Mouse (Mus musculus): Measurements from ENCODE around the gene Rplp1. TPM values are rescaled to one million over a fixed set of nuclear protein-coding genes. Genes with fewer than 3 reads are reported as not detected.

The Rplp1 gene
- polyA plus RNA-seq, 2 experiments from 2014 or later: 3,627 to 3,817 TPM

DNA sequence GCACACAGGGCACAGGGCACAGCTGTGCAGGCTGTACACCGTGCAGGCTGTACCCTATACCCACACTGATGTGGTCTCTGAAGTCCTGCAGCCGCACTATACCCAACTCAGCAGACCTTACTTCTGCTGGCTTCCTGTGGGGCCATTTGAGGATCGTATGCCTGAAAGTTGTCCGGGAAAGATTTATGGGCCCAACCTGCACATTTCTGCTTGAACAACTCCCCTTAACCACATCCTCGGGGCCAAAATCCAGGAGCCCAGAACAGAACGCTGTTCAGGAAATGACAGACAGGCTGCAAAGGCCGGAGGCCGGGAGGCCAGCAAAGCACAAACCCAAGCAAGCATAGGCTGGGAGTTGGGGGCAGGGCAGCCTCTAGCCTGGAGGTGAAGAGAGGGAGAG lies 41.0 kb downstream of the Rplp1 start:
- no peak for ATAC-seq

DNA sequence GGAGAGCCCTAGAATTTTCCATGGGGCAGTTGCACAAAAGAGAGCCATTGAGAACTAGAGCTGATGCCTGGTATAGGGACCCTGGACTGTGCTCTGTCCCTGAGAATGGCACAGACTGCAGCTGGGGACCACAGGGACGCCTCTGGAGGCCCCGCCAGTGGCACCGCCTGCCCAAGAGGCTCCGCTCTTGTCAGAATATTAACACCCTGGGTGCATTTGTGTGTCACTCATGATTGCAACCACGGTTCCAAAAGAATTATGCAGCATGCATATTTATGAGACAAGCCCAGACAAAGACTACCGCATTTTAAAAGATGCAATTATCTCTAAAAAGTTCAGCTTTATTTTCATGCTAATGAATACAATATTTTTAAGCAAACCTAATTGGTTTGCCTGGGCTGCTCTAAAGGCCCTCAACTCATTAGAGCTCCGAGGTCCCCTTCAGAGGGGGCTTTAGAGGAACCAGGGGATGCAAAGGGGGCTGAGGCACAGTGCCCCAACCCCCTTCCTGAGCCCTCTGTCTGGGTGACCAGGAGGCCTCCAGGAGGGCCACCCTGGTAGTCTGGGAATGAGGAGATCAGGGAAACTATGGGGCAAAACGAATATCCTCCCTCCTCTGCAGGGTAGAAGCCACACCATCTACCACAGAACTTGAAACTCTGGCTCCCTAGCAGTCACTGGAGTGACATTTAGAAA lies 41.9 kb downstream of the Rplp1 start:
- ATAC-seq: no peak

DNA sequence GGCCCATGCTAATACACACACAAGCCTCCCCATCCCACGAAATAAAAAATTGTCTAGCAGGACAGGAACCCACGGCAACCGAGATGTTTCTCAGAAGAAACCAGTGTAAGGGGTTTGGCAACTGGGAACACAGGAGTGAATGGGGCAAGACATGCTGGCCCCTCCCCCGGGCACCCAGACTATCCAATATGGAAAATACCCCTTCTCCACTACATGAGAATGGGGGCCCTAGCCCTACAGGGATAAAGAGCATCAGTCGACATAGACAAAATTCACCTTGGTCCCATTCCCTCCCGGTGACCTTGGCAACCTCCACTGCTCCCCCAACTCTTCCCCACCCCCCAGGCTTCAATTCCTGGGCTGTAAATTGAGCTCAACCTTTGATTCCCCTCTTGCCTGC lies 42.5 kb downstream of the Rplp1 start:
- ATAC-seq: no peak

DNA sequence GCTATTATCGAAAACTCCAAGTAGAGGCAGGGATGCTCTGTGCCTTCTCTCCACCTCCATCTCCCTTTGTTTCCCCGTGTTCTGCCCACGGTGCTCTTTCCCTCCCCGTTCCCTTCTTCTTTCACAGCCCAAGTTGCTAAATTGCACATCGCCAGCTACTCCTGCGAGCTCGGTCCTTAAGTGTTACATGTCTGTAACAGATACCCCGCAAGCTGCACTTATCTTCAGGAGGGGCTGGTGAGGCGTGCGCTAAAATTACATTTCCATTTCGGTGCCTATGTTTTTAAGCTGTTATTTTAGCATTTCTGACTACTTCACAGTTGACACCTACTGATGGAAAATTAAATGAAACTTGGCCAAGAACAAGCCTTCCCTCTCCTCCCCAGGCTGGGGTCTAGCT lies 46.7 kb downstream of the Rplp1 start:
- no peak for ATAC-seq

Other genes with a start within 250 kb of the Rplp1 start
- 10 to 100 TPM; 29.4 to 40.1 TPM for gene Kif23, start 32.2 kb upstream of the Rplp1 start, polyA plus RNA-seq (2017; shearing (Covaris generic))
- gene Paqr5, start 112.3 kb upstream of the Rplp1 start, polyA plus RNA-seq (2017; shearing (Covaris generic)): under 1 TPM in 1 of 2 experiments, not detected in 1; 0.26 TPM
- gene Glce, start 208.1 kb upstream of the Rplp1 start, polyA plus RNA-seq (2017; shearing (Covaris generic)): 1 to 10 TPM; 4.7 to 5.4 TPM